Mouse (Mus musculus) testis, adult 2 months (tissue): ENCODE results near the gene Rasgrf2. TPM values are rescaled to one million over a fixed set of nuclear protein-coding genes. Genes with fewer than 3 reads are reported as not detected.

Source experiments
- H3K27ac ChIP-seq: fragments of 200-500 bp; 2 replicates; pipeline ENCODE4 v1.5.1; 2012; ENCODE audit warnings: low read depth, low read length; ENCODE audit not compliant: control insufficient read depth, insufficient read depth
- H3K27me3 ChIP-seq: fragments of 200-500 bp; 2 replicates; pipeline ENCODE4 v1.6.1; 2012; ENCODE audit warnings: mild to moderate bottlenecking, low read length, moderate library complexity; ENCODE audit not compliant: control insufficient read depth, insufficient read depth
- H3K36me3 ChIP-seq: fragments of 200-500 bp; 2 replicates; pipeline ENCODE4 v1.6.1; 2012; ENCODE audit warnings: mild to moderate bottlenecking, low read length; ENCODE audit not compliant: control insufficient read depth, insufficient read depth
- H3K4me1 ChIP-seq: fragments of 200-500 bp; 2 replicates; pipeline ENCODE4 v1.6.1; 2012; ENCODE audit warnings: low read length; ENCODE audit not compliant: control insufficient read depth, insufficient read depth
- H3K4me3 ChIP-seq: fragments of 200-500 bp; 2 replicates; pipeline ENCODE4 v1.5.1; 2012; ENCODE audit warnings: low read depth, mild to moderate bottlenecking, low read length, moderate library complexity, mixed read lengths; ENCODE audit not compliant: control insufficient read depth
- CTCF ChIP-seq: fragments of 200-500 bp; IDR thresholded peaks from 2 replicates; pipeline ENCODE4 v1.5.1; 2012; ENCODE audit warnings: low read depth, mild to moderate bottlenecking, inconsistent platforms, low read length, moderate library complexity; ENCODE audit not compliant: control insufficient read depth, insufficient read depth, insufficient replicate concordance
- POLR2A ChIP-seq: fragments of 200-500 bp; IDR thresholded peaks from 2 replicates; pipeline ENCODE4 v1.6.1; 2012; ENCODE audit warnings: low read depth, mild to moderate bottlenecking, inconsistent platforms, low read length, moderate library complexity; ENCODE audit not compliant: control insufficient read depth
- polyA plus RNA-seq: library from polyadenylated mRNA; depleted of rRNA; stranded (reverse); fragments of >200 nt; gene quantifications from 2 replicates; pipeline ENCODE4 v1.2.3, GENCODE M21; 2012

Rasgrf2 gene
- polyA plus RNA-seq, 1 experiment = 0.57 TPM

GRCm38 (mm10) chr13:92022202-92022601, 109.3 kb downstream of the Rasgrf2 start:
- TF ChIP-seq POLR2A = no peak
- no peak for TF ChIP-seq CTCF
- no peak overlapping the region for H3K27ac ChIP-seq
- H3K4me1 ChIP-seq = no peaks in the 10 kb centered on the region
- H3K4me3 ChIP-seq = no peak overlapping the region
- no peaks in the 10 kb centered on the region for H3K36me3 ChIP-seq
- no peaks in the 10 kb centered on the region for H3K27me3 ChIP-seq

DNA sequence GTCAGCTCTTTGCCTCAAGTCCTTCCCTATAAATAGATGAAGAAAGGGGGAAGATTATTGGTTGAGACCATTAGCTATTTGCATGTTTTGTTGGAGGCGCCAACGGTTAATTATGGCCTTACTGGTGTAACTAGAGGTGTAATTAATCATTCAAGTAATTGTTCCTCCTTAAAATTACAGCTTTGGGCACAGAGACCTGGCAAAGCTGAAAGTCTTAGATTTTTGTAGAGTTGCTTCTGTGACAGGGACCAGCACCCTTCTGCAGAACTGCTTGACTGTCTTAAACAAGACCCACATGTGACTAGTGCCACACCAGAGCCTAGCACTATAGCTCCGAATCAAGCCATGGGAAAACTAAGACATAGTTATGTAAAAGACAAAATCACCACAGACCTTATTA, 134.5 kb downstream of the Rasgrf2 start:
- H3K27ac ChIP-seq = no peak overlapping the region
- no peak overlapping the region for H3K4me3 ChIP-seq
- no peaks in the 10 kb centered on the region for H3K4me1 ChIP-seq
- no peaks in the 10 kb centered on the region for H3K36me3 ChIP-seq
- H3K27me3 ChIP-seq = no peaks in the 10 kb centered on the region
- TF ChIP-seq POLR2A = no peak
- no peak for TF ChIP-seq CTCF

GRCm38 (mm10) chr13:91991412-91991811, 140.0 kb downstream of the Rasgrf2 start:
- no peak overlapping the region for H3K27ac ChIP-seq
- no peak for TF ChIP-seq CTCF
- no peak for TF ChIP-seq POLR2A
- H3K27me3 ChIP-seq = no peaks in the 10 kb centered on the region
- no peak overlapping the region for H3K4me3 ChIP-seq
- H3K4me1 ChIP-seq = no peaks in the 10 kb centered on the region
- no peaks in the 10 kb centered on the region for H3K36me3 ChIP-seq

- Histone ChIP-seq H3K36me3 (no peaks in the 10 kb centered on the region), H3K4me3 (no peak overlapping the region), H3K4me1 (no peaks in the 10 kb centered on the region), H3K27me3 (no peaks in the 10 kb centered on the region), H3K27ac (no peak overlapping the region)
- TF ChIP-seq POLR2A (no peak), CTCF (no peak)
Observed at GRCm38 (mm10) chr13:91990709-91991284, 140.7 kb downstream of the Rasgrf2 start.

GRCm38 (mm10) chr13:91988378-91988777, 143.1 kb downstream of the Rasgrf2 start:
- Histone ChIP-seq H3K27ac (no peak overlapping the region), H3K4me1 (no peaks in the 10 kb centered on the region), H3K4me3 (no peak overlapping the region), H3K27me3 (no peaks in the 10 kb centered on the region), H3K36me3 (no peaks in the 10 kb centered on the region)
- TF ChIP-seq POLR2A (no peak), CTCF (no peak)

DNA sequence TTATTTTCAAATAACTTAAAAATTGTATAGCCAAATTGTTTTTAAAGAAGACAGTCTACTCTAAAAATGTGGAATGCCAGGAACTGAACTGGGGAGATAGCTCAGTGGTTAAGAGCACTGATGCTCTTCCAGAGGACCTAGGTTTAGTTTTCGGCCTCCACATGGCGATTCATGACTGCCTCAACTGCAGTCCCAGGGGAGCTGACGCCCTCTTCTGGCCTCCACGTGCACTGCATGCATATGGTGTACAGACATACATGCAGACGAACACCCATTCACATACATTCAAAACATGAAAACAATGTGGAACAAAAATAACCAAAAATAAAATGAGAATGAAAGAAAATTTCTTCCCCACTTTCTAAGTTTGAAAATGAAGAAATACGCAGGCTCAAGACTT, 144.5 kb downstream of the Rasgrf2 start:
- Histone ChIP-seq H3K36me3 (no peaks in the 10 kb centered on the region), H3K27me3 (no peaks in the 10 kb centered on the region), H3K4me1 (no peaks in the 10 kb centered on the region), H3K27ac (no peak overlapping the region), H3K4me3 (no peak overlapping the region)
- no peak for TF ChIP-seq POLR2A
- peak; percentile 62; the same call in 1 of the 2 replicates for TF ChIP-seq CTCF

DNA sequence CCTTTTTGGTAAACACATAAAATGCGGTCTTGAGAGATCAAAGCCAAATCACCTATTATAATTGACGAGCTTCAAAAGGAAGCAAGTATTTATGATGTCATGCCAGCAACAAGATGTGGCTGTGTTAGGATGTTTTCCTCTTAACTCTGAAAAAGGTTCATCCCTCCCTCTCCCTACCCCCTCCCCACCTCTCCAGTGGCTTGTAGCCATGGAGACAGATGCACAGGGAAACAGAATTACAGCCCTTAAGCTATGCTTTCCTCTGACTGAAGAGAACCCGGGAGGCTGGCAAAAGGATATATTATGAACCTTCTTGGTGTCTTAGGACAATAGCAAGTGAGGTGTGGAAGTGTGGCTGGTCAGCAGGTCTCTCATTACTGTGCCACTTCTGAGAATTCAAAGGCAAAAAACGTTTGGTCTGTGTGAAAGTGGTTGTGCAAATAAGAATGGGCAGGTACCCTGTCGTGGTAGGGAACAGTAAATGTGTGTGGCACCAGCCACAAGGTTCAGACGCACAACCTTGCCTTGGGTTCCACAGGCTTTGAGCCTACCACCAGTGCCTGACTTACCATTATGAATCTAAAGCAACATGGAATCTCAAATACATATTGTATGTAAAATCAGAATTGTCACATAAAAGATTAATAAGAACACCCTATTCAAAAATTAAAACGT, 145.4 kb downstream of the Rasgrf2 start:
- Histone ChIP-seq H3K4me3 (no peak overlapping the region), H3K27ac (no peak overlapping the region), H3K36me3 (no peaks in the 10 kb centered on the region), H3K27me3 (no peaks in the 10 kb centered on the region), H3K4me1 (no peaks in the 10 kb centered on the region)
- TF ChIP-seq CTCF = no peak
